Mouse (Mus musculus) hindbrain, embryonic 15.5 days (tissue): Measurements from ENCODE around the gene Ppfia4. TPM values are rescaled to one million over a fixed set of nuclear protein-coding genes. Genes with fewer than 3 reads are reported as not detected.
"Not testable (repeated sequence)": the region's sequence is repeated elsewhere in the genome, so short reads cannot be mapped to it uniquely, and the experiment has no call there.

ENCODE experiments used
- ATAC-seq: fragments of 200-750 bp; cut with Nextera tagmentation; 2 replicates; pipeline ENCODE4 v1.8.0; 2017; ENCODE audit warnings: low read depth, moderate number of reproducible peaks, moderate TSS enrichment; ENCODE audit not compliant: low FRiP score
- H3K27ac ChIP-seq: fragments of 300-500 bp; sonication (generic); replicated peaks from 2 replicates; pipeline ENCODE4 v1.5.1; 2015; ENCODE audit warnings: mild to moderate bottlenecking, inconsistent platforms
- H3K27me3 ChIP-seq: fragments of 300-500 bp; sonication (generic); 2 replicates; pipeline ENCODE4 v1.6.1; 2015; ENCODE audit warnings: control low read depth, inconsistent platforms
- H3K36me3 ChIP-seq: fragments of 300-500 bp; sonication (generic); 2 replicates; pipeline ENCODE4 v1.6.1; 2015; ENCODE audit warnings: control low read depth, inconsistent platforms
- H3K4me1 ChIP-seq: fragments of 300-500 bp; sonication (generic); replicated peaks from 2 replicates; pipeline ENCODE4 v1.6.1; 2015; ENCODE audit warnings: control low read depth, inconsistent platforms
- H3K4me2 ChIP-seq: fragments of 300-500 bp; sonication (generic); 2 replicates; pipeline ENCODE4 v1.6.1; 2015; ENCODE audit warnings: moderate library complexity, mild to moderate bottlenecking, inconsistent platforms
- H3K4me3 ChIP-seq: fragments of 300-500 bp; sonication (generic); 2 replicates; pipeline ENCODE4 v1.5.1; 2015; ENCODE audit warnings: mild to moderate bottlenecking, inconsistent platforms
- H3K9ac ChIP-seq: fragments of 300-500 bp; sonication (generic); 2 replicates; pipeline ENCODE4 v1.6.1; 2015; ENCODE audit warnings: inconsistent platforms
- H3K9me3 ChIP-seq: fragments of 300-500 bp; sonication (generic); 2 replicates; pipeline ENCODE4 v1.6.1; 2016; ENCODE audit warnings: control low read depth, inconsistent platforms
- WGBS: fragments of 180-500 bp; shearing (Covaris S2); methylation state at CpG from one replicate; pipeline ENCODE4 v1.1.7; 2015; 5-methylcytosine and 5-hydroxymethylcytosine counted together
- polyA plus RNA-seq: library from polyadenylated mRNA; unstranded; fragments of >200 nt; fragmentation: Nextera tagmentation; extraction: Ambion mirVana; gene quantifications from 2 replicates; pipeline ENCODE4 v1.2.1, GENCODE M21; 2015

Gene Ppfia4
- polyA plus RNA-seq, 1 experiment from 2014 or later, result 28.7 TPM

GRCm38 (mm10) chr1:134275616-134276464 is 56.9 kb downstream of the Ppfia4 start:
- H3K27me3 ChIP-seq, result no peaks in the 10 kb centered on the region
- no peak overlapping the region for H3K4me2 ChIP-seq
- 77% methylated on average over 13 of the region's 13 CpGs for WGBS
- H3K9me3 ChIP-seq, result no peaks in the 10 kb centered on the region
- H3K36me3 ChIP-seq, result no peaks in the 10 kb centered on the region
- ATAC-seq, result no peak
- no peak overlapping the region for H3K27ac ChIP-seq
- H3K4me3 ChIP-seq, result no peak overlapping the region
- peaks cover 24% of the 10 kb centered on the region for H3K4me1 ChIP-seq
- H3K9ac ChIP-seq, result no peak overlapping the region

GRCm38 (mm10) chr1:134274483-134274920 is 58.2 kb downstream of the Ppfia4 start:
- ATAC-seq, result no peak; the same call in 1 of the 2 replicates
- Histone ChIP-seq H3K4me2 (no peak overlapping the region), H3K27me3 (no peaks in the 10 kb centered on the region), H3K4me3 (no peak overlapping the region), H3K27ac (peak overlapping the region; percentile 73), H3K9me3 (no peaks in the 10 kb centered on the region), H3K36me3 (no peaks in the 10 kb centered on the region), H3K4me1 (peaks cover 24% of the 10 kb centered on the region), H3K9ac (no peak overlapping the region)
- WGBS, result 69% methylated on average over 7 of the region's 7 CpGs

- H3K27ac ChIP-seq, result peak overlapping the region; percentile 73
- WGBS, result 34% methylated on average over 9 of the region's 9 CpGs
- ATAC-seq, result peak; percentile 67; the same call in 1 of the 2 replicates
- H3K4me3 ChIP-seq, result no peak overlapping the region
- no peaks in the 10 kb centered on the region for H3K9me3 ChIP-seq
- no peaks in the 10 kb centered on the region for H3K27me3 ChIP-seq
- no peak overlapping the region for H3K9ac ChIP-seq
- H3K4me2 ChIP-seq, result no peak overlapping the region
- H3K36me3 ChIP-seq, result no peaks in the 10 kb centered on the region
- H3K4me1 ChIP-seq, result peaks cover 24% of the 10 kb centered on the region
Measured at GRCm38 (mm10) chr1:134273493-134274395, 59.0 kb downstream of the Ppfia4 start.

GRCm38 (mm10) chr1:134272754-134273250 is 59.9 kb downstream of the Ppfia4 start:
- no peak overlapping the region for H3K4me3 ChIP-seq
- 61% methylated on average over 5 of the region's 5 CpGs for WGBS
- ATAC-seq, result no peak
- no peaks in the 10 kb centered on the region for H3K27me3 ChIP-seq
- H3K27ac ChIP-seq, result peak overlapping the region; percentile 73
- H3K9ac ChIP-seq, result no peak overlapping the region
- H3K36me3 ChIP-seq, result no peaks in the 10 kb centered on the region
- H3K4me2 ChIP-seq, result no peak overlapping the region
- H3K9me3 ChIP-seq, result no peaks in the 10 kb centered on the region
- H3K4me1 ChIP-seq, result peaks cover 24% of the 10 kb centered on the region

GRCm38 (mm10) chr1:134270026-134270425 is 62.7 kb downstream of the Ppfia4 start:
- H3K27ac ChIP-seq, result no peak overlapping the region
- WGBS, result 63% methylated on average over 7 of the region's 7 CpGs
- no peaks in the 10 kb centered on the region for H3K9me3 ChIP-seq
- H3K4me2 ChIP-seq, result no peak overlapping the region
- no peak overlapping the region for H3K4me3 ChIP-seq
- H3K27me3 ChIP-seq, result no peaks in the 10 kb centered on the region
- ATAC-seq, result no peak
- H3K9ac ChIP-seq, result no peak overlapping the region
- peaks cover 32% of the 10 kb centered on the region for H3K4me1 ChIP-seq
- H3K36me3 ChIP-seq, result no peaks in the 10 kb centered on the region

- Histone ChIP-seq H3K27ac (peak overlapping the region; percentile 57), H3K4me1 (peaks cover 9% of the 10 kb centered on the region), H3K9me3 (no peaks in the 10 kb centered on the region), H3K4me2 (no peak overlapping the region), H3K27me3 (no peaks in the 10 kb centered on the region), H3K4me3 (no peak overlapping the region), H3K9ac (no peak overlapping the region), H3K36me3 (no peaks in the 10 kb centered on the region)
- 14% methylated on average over 2 of the region's 2 CpGs for WGBS
- peak; percentile 81 for ATAC-seq
Measured at GRCm38 (mm10) chr1:134265797-134266196, 66.9 kb downstream of the Ppfia4 start.

GRCm38 (mm10) chr1:134264341-134264740 is 68.4 kb downstream of the Ppfia4 start:
- Histone ChIP-seq H3K9me3 (no peaks in the 10 kb centered on the region), H3K4me1 (peaks cover 9% of the 10 kb centered on the region), H3K4me2 (no peak overlapping the region), H3K27ac (no peak overlapping the region), H3K4me3 (no peak overlapping the region), H3K36me3 (no peaks in the 10 kb centered on the region), H3K9ac (no peak overlapping the region), H3K27me3 (no peaks in the 10 kb centered on the region)
- ATAC-seq, result no peak
- 93% methylated on average over 6 of the region's 6 CpGs for WGBS

- not testable (repeated sequence) for H3K9me3 ChIP-seq, H3K27me3 ChIP-seq, H3K4me3 ChIP-seq, ATAC-seq, H3K4me2 ChIP-seq, H3K36me3 ChIP-seq, H3K27ac ChIP-seq, H3K9ac ChIP-seq, H3K4me1 ChIP-seq
- 75% methylated on average over 1 of the region's 1 CpGs for WGBS
Measured at GRCm38 (mm10) chr1:134249681-134250080, 83.0 kb downstream of the Ppfia4 start.

Other genes with a start within 250 kb of the Ppfia4 start
- gene Chit1, start 221.7 kb downstream of the Ppfia4 start, polyA plus RNA-seq, result 0.37 and 0.38 TPM in 2 replicates
- gene Chil1, start 150.8 kb downstream of the Ppfia4 start, polyA plus RNA-seq, result 1.4 and 2.4 TPM in 2 replicates
- 0.12 and 0.29 TPM in 2 replicates for gene Mybph, start 139.5 kb downstream of the Ppfia4 start, polyA plus RNA-seq
- 22.5 and 26.0 TPM in 2 replicates for gene Adora1, start 97.5 kb downstream of the Ppfia4 start, polyA plus RNA-seq
- 0.45 TPM in 1 of 2 replicates, not detected in the other for gene Myog, start 42.9 kb downstream of the Ppfia4 start, polyA plus RNA-seq
- 125 and 126 TPM in 2 replicates for gene Tmem183a, start 29.1 kb upstream of the Ppfia4 start, polyA plus RNA-seq
- not detected in 2 replicates for gene 4933406M09Rik, start 53.0 kb upstream of the Ppfia4 start, polyA plus RNA-seq
- 14.6 and 16.5 TPM in 2 replicates for gene Cyb5r1, start 72.6 kb upstream of the Ppfia4 start, polyA plus RNA-seq
- gene Adipor1, start 82.5 kb upstream of the Ppfia4 start, polyA plus RNA-seq, result 83.1 and 86.8 TPM in 2 replicates
- 38.0 and 38.2 TPM in 2 replicates for gene Klhl12, start 122.6 kb upstream of the Ppfia4 start, polyA plus RNA-seq
- 72.4 and 73.1 TPM in 2 replicates for gene Rabif, start 161.7 kb upstream of the Ppfia4 start, polyA plus RNA-seq
- gene Mgat4e, start 216.8 kb upstream of the Ppfia4 start, polyA plus RNA-seq, result not detected in 2 replicates
- 67.9 and 69.6 TPM in 2 replicates for gene Kdm5b, start 227.2 kb upstream of the Ppfia4 start, polyA plus RNA-seq